Mouse (Mus musculus): ENCODE results near the gene Ptpn7. TPM values are rescaled to one million over a fixed set of nuclear protein-coding genes. Genes with fewer than 3 reads are reported as not detected.
A peak's percentile ranks its signal among the peaks of the same experiment; 100 is the strongest.
"Not testable (repeated sequence)": the region's sequence is repeated elsewhere in the genome, so short reads cannot be mapped to it uniquely, and the experiment has no call there.

The Ptpn7 gene
- total and polyA plus RNA-seq, 3 experiments: 61.4 to 81.9 (median 81.9) TPM

DNA sequence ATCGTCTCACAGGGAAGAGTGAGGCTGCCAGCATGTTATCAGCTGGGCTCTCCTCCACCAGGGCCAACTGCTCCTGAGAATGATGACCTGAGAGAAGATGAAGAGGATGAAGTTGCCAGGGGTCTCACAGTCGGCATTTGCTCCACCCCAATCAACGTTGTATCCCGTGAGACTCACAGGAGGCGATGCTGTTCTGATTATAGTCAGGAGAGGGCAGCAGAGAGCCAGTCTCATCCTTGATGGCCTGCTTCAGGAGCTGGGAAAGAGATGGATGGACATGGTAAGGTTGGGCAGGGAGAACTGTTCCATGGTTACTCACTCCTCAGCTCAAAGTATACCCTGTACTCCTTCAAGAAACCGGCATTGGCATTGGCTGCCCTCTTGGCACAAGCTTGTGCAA is 22.4 kb upstream of the Ptpn7 start (continued):
- no peak for TF ChIP-seq MYC (IDR thresholded peaks at IDR 0.05; ENCODE audit: low read depth, low read length)

DNA sequence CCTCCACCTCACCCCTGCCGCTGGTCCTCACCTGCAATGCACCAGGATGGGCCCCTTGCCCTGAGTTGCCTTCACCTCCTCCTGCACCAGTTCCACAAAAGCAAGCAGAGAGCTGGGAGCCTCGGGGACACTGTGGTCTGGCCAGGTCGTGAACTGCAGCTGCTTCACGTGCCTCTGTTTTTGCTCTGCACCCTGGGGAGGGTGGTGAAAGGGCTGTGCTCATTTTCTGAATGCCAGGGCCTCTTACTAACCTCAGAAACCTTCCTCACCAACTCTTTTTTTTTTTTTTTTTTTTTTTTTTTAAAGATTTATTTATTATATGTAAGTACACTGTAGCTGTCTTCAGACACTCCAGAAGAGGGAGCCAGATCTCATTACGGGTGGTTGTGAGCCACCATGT is 21.2 kb upstream of the Ptpn7 start:
- H3K4me2 ChIP-seq (ENCODE audit: insufficient read depth, low read depth, poor library complexity, severe bottlenecking); H3K4me3 ChIP-seq (replicated peaks in 1 of 3; ENCODE audit: low read depth in 2 of 3, low read length in 2 of 3, poor library complexity in 1 of 3); in situ Hi-C loops (cut with MboI; ENCODE audit: low pct_ligation_motif_present, low pct_unique_long_range_greater_than_20kb, low sequenced_read_pairs); H3K9me3 ChIP-seq (replicated peaks; ENCODE audit: low read length); H3K9ac ChIP-seq (ENCODE audit: insufficient read depth, low read depth); H3K27ac ChIP-seq (ENCODE audit: insufficient read depth, low read depth); H3K27me3 ChIP-seq (replicated peaks); dilution Hi-C loops (cut with MboI; ENCODE audit: extremely low pct_ligation_motif_present, extremely low pct_unique_long_range_greater_than_20kb, low sequenced_read_pairs); H3K79me2 ChIP-seq (replicated peaks; ENCODE audit: control insufficient read depth, extremely low read depth, insufficient read depth, poor library complexity, severe bottlenecking); DNase-seq (ENCODE audit: extremely low read depth): not testable (repeated sequence)
- TF ChIP-seq ZNF384 (IDR thresholded peaks at IDR 0.05; ENCODE audit: low read depth, low read length) (peak; percentile 80), BHLHE40 (IDR thresholded peaks at IDR 0.05; ENCODE audit: low read depth, low read length) (peak; percentile 90)
- Histone ChIP-seq H3K36me3 (replicated peaks in 1 of 2; ENCODE audit: control insufficient read depth in 1 of 2, insufficient read depth in 1 of 2, low read length in 1 of 2) (peaks cover 5 to 47% of the 10 kb centered on the region in 2 experiments), H3K4me1 (ENCODE audit: control insufficient read depth in 1 of 2, insufficient read depth in 2 of 2) (peaks cover 5 to 35% of the 10 kb centered on the region in 2 experiments; a peak in 3 of 4 replicates)

DNA sequence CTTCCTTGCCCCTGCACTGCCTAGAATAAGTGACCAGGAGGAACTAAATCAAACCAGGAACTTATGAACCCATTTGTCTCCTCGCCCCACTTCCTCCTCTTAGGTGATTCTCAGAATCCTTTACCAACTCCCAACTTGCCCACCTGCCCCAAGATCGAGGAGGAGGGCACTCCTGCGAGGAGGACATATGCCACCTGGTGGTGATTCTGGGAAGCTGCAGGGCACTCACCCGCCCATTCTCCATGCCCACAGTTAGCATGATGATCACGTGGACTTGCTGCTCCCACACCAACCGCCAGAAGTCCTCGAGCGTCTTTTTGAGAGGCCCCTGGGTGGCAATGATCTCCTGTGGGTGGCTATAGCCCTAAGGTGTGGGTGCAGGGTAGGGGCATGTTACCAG is 19.8 kb upstream of the Ptpn7 start:
- H3K79me2 ChIP-seq (replicated peaks; ENCODE audit: control insufficient read depth, extremely low read depth, insufficient read depth, poor library complexity, severe bottlenecking): no peaks in the 10 kb centered on the region
- in situ Hi-C loops (cut with MboI; ENCODE audit: low pct_ligation_motif_present, low pct_unique_long_range_greater_than_20kb, low sequenced_read_pairs) (no loop called here), dilution Hi-C loops (cut with MboI; ENCODE audit: extremely low pct_ligation_motif_present, extremely low pct_unique_long_range_greater_than_20kb, low sequenced_read_pairs) (no loop called here)
- no peak overlapping the region for H3K4me3 ChIP-seq (replicated peaks in 1 of 3; ENCODE audit: low read depth in 2 of 3, low read length in 2 of 3, poor library complexity in 1 of 3)
- no peaks in the 10 kb centered on the region for H3K9me3 ChIP-seq (replicated peaks; ENCODE audit: low read length)
- H3K4me2 ChIP-seq (ENCODE audit: insufficient read depth, low read depth, poor library complexity, severe bottlenecking): no peak overlapping the region
- peak; percentile 69 for DNase-seq (ENCODE audit: extremely low read depth)
- TF ChIP-seq CHD2 (IDR thresholded peaks at IDR 0.05; ENCODE audit: low read length) (no peak), BHLHE40 (IDR thresholded peaks at IDR 0.05; ENCODE audit: low read depth, low read length) (peak; percentile 63), CHD1 (IDR thresholded peaks at IDR 0.05; ENCODE audit: low read depth, low read length) (no peak), ZNF384 (IDR thresholded peaks at IDR 0.05; ENCODE audit: low read depth, low read length) (no peak), USF1 (IDR thresholded peaks at IDR 0.05; ENCODE audit: low read depth, low read length) (peak; percentile 77), RAD21 (IDR thresholded peaks at IDR 0.05; ENCODE audit: low read depth, low read length) (peak; percentile 48), CTCF (conservative IDR thresholded peaks at IDR 0.05 in 1 of 2, IDR thresholded peaks at IDR 0.05 in 1 of 2; ENCODE audit: low read depth in 2 of 2, low read length in 2 of 2) (peak; percentile 77 to 90), SMC3 (IDR thresholded peaks at IDR 0.05; ENCODE audit: low read depth, low read length) (peak; percentile 78), MYC (IDR thresholded peaks at IDR 0.05; ENCODE audit: low read depth, low read length) (peak; percentile 61; the same call in 1 of the 2 replicates), ELF1 (IDR thresholded peaks at IDR 0.05; ENCODE audit: low read depth, low read length) (no peak), MXI1 (IDR thresholded peaks at IDR 0.05; ENCODE audit: low read depth, low read length) (no peak), USF2 (conservative IDR thresholded peaks at IDR 0.05; ENCODE audit: low read depth, low read length) (peak; percentile 69), MAZ (IDR thresholded peaks at IDR 0.05; ENCODE audit: low read depth, low read length) (0 out of 2 replicates have a peak, but pooled peaks have one; percentile 25), MAX (IDR thresholded peaks at IDR 0.05; ENCODE audit: low read length) (peak; percentile 79)
- H3K36me3 ChIP-seq (replicated peaks in 1 of 2; ENCODE audit: control insufficient read depth in 1 of 2, insufficient read depth in 1 of 2, low read length in 1 of 2): peaks cover 5 to 57% of the 10 kb centered on the region in 2 experiments
- no peak overlapping the region for H3K9ac ChIP-seq (ENCODE audit: insufficient read depth, low read depth)
- H3K27ac ChIP-seq (ENCODE audit: insufficient read depth, low read depth): no peak overlapping the region
- H3K4me1 ChIP-seq (ENCODE audit: control insufficient read depth in 1 of 2, insufficient read depth in 2 of 2): peaks cover 5 to 35% of the 10 kb centered on the region in 2 experiments; a peak in 3 of 4 replicates
- H3K27me3 ChIP-seq (replicated peaks): no peaks in the 10 kb centered on the region

All from CH12.LX (cell line).